Mouse (Mus musculus): ENCODE measurements at regions not wholly inside any gene's neighbourhood (a gene's known extent, or its start where the extent isn't known, plus 50 kb on each side); places are given as distances from the start of the nearest gene placed in this dataset.
A peak's percentile ranks its signal among the peaks of the same experiment; 100 is the strongest.

- no peak for TF ChIP-seq GATA4 (IDR thresholded peaks at IDR 0.05; ENCODE audit: insufficient replicate concordance, low read length)
Observed at GRCm38 (mm10) chr10:17106831-17107230, 616.2 kb upstream of the Cited2 start.

- no peak for TF ChIP-seq GATA4 (IDR thresholded peaks at IDR 0.05; ENCODE audit: insufficient replicate concordance, low read length)
Observed at GRCm38 (mm10) chr10:17111071-17111470, 611.9 kb upstream of the Cited2 start.

DNA sequence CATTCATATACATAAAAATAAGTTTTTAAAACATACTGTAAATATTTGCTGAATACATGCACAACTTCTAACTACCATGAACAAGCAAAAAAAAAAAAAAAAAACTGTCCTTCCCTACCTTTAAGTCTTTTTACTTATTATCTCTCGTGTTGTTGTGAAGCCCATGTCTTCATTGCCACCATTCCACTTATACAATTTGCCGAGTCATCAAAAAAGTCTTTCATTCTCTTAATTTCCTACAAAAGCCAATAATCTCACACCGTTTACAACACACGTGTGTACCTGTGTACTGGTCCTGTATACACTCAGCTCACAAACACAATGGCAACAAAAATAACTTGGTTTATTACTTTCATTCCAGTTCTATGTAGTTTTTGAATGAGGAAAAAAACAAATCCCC, 608.2 kb upstream of the Cited2 start:
- TF ChIP-seq GATA4 (IDR thresholded peaks at IDR 0.05; ENCODE audit: insufficient replicate concordance, low read length), result no peak

- TF ChIP-seq GATA4 (IDR thresholded peaks at IDR 0.05; ENCODE audit: insufficient replicate concordance, low read length), result no peak
Observed at GRCm38 (mm10) chr10:17129391-17130163, 593.4 kb upstream of the Cited2 start.

DNA sequence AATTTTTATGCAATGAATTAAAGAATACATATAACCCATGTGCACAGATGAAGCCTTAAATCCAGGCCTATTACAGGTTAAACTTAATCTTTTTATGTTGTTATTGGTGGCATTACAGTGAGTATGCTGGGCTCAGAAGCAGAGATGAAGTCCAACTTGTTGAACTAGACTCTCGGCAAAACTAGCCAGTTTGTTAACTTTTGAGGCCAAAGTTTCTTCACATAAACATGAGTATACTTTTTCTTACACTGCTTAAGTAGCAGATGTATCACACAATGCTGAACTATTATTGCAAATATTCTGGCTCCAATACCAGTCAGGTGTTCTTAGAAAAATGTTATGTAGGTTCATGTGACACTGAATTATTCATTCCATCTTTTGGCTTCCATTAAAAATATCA, 592.4 kb upstream of the Cited2 start:
- TF ChIP-seq GATA4 (IDR thresholded peaks at IDR 0.05; ENCODE audit: insufficient replicate concordance, low read length), result no peak

DNA sequence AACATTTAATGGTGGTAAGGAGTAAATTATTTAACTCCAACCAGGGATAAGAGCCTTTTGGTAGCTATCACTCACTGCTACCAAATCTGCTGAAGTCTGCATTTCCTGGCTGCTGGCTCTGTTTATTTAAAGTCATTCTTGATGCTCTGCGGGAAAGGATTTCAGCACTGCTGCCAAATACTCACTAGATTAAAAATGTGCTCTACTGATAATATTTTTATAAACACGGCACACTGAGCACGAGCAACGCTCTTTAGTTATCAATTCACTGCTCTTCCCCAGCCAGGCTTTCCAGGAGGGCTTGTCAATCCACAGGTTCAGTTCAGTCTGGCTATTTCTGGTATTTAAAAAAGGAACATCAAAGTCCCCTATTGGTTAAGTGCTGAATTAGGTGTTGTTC, 591.3 kb upstream of the Cited2 start:
- 0 out of 2 replicates have a peak, but pooled peaks have one; percentile 6 for TF ChIP-seq GATA4 (IDR thresholded peaks at IDR 0.05; ENCODE audit: insufficient replicate concordance, low read length)

DNA sequence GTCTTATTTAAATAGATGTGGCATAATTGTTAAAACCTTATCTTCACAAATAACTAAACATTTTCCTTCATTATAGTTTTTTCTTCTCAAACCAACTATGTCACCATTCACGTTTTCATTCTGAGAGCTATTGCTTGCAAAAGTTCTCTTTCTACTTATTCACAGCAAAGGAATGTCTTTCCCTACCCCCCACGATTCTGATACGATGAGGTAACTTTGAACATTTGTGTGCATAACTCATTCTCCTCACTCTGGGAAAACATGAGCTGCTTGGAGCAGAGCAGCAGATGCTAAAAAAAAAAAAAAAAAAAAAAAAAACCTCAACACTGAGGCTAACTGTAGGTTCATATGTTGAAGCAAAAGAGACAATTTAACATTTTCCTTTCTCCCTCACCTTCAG, 547.6 kb upstream of the Cited2 start:
- TF ChIP-seq GATA4 (IDR thresholded peaks at IDR 0.05; ENCODE audit: insufficient replicate concordance, low read length), result no peak

DNA sequence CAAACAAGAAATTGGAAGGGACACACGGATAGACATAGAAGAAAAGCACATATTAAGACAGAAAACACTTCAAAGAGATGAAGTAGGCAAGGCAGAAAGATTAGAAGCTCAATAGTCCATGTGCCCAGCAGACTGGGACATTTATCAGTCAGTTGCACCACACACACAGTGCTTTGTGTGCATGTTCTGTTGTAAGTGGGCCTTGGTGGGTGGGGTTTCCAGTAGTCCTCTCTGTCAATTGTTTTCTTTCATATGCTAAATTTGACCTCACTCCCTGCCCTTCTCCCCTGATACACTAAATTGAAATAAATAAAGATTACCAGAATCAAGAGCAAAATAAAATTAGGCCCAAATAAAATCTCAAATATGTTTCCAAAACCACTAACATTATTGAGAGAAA, 546.0 kb upstream of the Cited2 start:
- no peak for TF ChIP-seq GATA4 (IDR thresholded peaks at IDR 0.05; ENCODE audit: insufficient replicate concordance, low read length)

- no peak for TF ChIP-seq GATA4 (IDR thresholded peaks at IDR 0.05; ENCODE audit: insufficient replicate concordance, low read length)
Observed at GRCm38 (mm10) chr10:17177503-17178278, 545.3 kb upstream of the Cited2 start.

DNA sequence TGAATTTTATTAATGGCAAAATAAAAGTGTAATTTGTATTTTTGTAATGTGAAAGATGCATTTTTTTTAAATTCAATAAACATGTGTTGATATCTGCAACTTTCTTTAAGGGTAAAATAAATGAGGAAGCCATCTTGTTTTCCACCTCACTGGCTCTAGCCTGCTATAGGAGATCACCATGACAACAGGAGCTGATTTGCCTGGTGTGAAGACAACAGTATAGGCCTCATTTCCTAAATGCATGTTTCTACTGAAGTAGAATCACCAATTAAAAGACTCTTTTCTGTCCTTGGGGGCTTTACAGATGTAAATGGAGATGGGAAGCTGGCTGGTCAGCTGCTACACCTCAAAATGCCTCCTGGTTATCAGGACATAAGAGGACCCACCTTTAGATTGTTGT, 544.4 kb upstream of the Cited2 start:
- no peak for TF ChIP-seq GATA4 (IDR thresholded peaks at IDR 0.05; ENCODE audit: insufficient replicate concordance, low read length)

- TF ChIP-seq GATA4 (IDR thresholded peaks at IDR 0.05; ENCODE audit: insufficient replicate concordance, low read length), result no peak
Observed at GRCm38 (mm10) chr10:17184418-17184817, 538.6 kb upstream of the Cited2 start.

GRCm38 (mm10) chr10:17196205-17196604, 526.8 kb upstream of the Cited2 start:
- no peak for TF ChIP-seq GATA4 (IDR thresholded peaks at IDR 0.05; ENCODE audit: insufficient replicate concordance, low read length)

DNA sequence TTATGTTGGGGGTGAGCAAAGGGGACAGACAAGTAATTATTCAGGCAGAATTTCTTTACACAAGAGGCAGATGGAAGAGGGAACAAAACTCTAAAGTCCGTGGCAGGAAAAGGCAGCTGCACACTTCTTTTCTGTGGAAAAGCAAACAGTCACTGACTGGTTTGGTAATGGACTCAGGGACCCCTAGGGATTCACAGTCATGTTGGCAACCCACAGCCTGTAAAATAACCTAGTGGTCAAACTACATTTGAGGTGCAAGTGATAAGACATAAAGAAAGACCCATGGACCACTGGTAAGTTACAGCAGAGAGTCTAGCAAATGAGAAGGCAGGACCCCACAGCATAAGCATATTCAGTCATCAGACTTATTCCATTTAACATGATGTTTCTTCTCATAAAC, 526.4 kb upstream of the Cited2 start:
- TF ChIP-seq GATA4 (IDR thresholded peaks at IDR 0.05; ENCODE audit: insufficient replicate concordance, low read length), result no peak

GRCm38 (mm10) chr10:17200524-17201426, 522.2 kb upstream of the Cited2 start:
- TF ChIP-seq GATA4 (IDR thresholded peaks at IDR 0.05; ENCODE audit: insufficient replicate concordance, low read length), result no peak

GRCm38 (mm10) chr10:17201427-17201745, 521.6 kb upstream of the Cited2 start:
- TF ChIP-seq GATA4 (IDR thresholded peaks at IDR 0.05; ENCODE audit: insufficient replicate concordance, low read length), result no peak

Measured in liver, adult (tissue).